Mouse (Mus musculus) urinary bladder, adult 2 months (tissue): Measurements from ENCODE around the gene Dmac1. TPM values are rescaled to one million over a fixed set of nuclear protein-coding genes. Genes with fewer than 3 reads are reported as not detected.
"Not testable (repeated sequence)": the region's sequence is repeated elsewhere in the genome, so short reads cannot be mapped to it uniquely, and the experiment has no call there.

Experiments
- DNase-seq: peaks from one replicate; pipeline ENCODE4 v3.0.0; 2022; ENCODE audit warnings: low spot score
- polyA plus RNA-seq: library from polyadenylated mRNA; depleted of rRNA; stranded (reverse); fragments of >200 nt; gene quantifications from 2 replicates; pipeline ENCODE4 v1.2.3, GENCODE M21; 2012; rRNA removed

Dmac1 gene
- 42.0 and 52.1 TPM in 2 replicates for polyA plus RNA-seq

GRCm38 (mm10) chr4:75278197-75279175, at the start of gene Dmac1:
Dmac1 (minus strand) TSS chr4:75278305.
- DNase-seq, result peak; percentile 82

- DNase-seq, result no peak
Measured at GRCm38 (mm10) chr4:75315431-75315830, 37.3 kb upstream of the Dmac1 start.

- DNase-seq, result no peak
Measured at GRCm38 (mm10) chr4:75315007-75315406, 36.9 kb upstream of the Dmac1 start.

- no peak for DNase-seq
Measured at GRCm38 (mm10) chr4:75311918-75312317, 33.8 kb upstream of the Dmac1 start.

GRCm38 (mm10) chr4:75311305-75311704, 33.2 kb upstream of the Dmac1 start:
- no peak for DNase-seq

- no peak for DNase-seq
Measured at GRCm38 (mm10) chr4:75300205-75300972, 22.3 kb upstream of the Dmac1 start.

DNA sequence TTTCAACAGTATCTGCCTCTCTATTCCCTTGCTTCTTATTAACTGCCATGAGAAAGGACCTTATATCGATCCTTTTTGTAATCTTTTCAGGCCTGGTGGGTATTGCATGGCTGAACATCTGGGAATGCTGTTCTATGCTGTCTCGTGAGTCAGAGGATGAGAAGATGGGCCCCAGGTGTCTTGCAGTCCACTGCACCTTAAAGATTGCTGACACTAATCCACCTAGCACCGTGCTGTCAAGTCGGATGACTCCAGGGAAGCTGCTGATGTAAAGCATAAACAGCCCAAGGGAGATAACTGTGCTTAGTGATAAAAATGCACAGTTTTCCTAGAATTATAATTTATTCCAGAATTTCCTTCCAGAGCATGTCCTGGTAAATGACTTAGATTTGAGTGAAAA, 14.2 kb upstream of the Dmac1 start:
- DNase-seq, result no peak

GRCm38 (mm10) chr4:75291142-75291541, 13.0 kb upstream of the Dmac1 start:
- no peak for DNase-seq

GRCm38 (mm10) chr4:75277467-75278196, 473 bp downstream of the Dmac1 start:
- no peak for DNase-seq

GRCm38 (mm10) chr4:75275737-75276136, 2.4 kb downstream of the Dmac1 start:
- DNase-seq, result no peak

DNA sequence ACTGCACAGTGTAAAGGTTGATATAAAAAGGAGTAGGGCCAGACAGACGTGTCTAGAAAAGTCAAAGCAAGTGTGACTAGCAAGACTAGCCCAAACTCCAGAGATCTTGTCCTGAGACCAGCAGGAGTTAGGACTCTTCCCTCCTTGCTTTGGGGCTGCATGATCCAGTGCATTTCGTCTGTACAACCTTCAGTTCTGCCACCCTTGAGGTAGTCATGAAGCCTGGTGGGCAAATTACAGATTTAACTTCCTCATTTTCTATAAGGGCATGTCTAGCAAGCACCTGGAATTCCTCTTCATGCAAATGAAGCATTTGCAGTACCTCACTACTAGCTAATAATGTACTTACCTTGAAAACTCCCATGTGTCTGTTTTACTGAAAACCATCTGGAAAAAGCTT, 10.2 kb downstream of the Dmac1 start:
- DNase-seq, result no peak

- no peak for DNase-seq
Measured at GRCm38 (mm10) chr4:75266773-75267550, 11.1 kb downstream of the Dmac1 start.

DNA sequence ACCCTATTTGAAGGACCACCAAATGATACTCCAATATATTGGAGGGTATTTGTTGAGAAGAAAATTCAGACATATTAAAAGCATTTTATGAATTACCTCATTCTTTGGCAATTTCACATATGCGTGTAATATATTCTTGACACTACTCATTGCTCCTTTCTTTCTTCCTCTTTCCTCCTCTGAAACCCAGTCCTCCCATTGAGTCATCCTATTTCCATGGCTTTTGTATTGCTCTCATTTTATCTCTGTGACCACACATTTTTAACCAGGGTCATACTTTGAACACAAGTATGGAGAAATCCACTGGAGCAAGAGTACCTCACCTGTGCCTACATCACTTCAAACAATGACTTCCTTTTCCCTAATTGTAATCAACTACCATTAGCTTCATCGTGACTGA, 13.9 kb downstream of the Dmac1 start:
- DNase-seq, result no peak

- DNase-seq, result no peak
Measured at GRCm38 (mm10) chr4:75263556-75264129, 14.5 kb downstream of the Dmac1 start.

DNA sequence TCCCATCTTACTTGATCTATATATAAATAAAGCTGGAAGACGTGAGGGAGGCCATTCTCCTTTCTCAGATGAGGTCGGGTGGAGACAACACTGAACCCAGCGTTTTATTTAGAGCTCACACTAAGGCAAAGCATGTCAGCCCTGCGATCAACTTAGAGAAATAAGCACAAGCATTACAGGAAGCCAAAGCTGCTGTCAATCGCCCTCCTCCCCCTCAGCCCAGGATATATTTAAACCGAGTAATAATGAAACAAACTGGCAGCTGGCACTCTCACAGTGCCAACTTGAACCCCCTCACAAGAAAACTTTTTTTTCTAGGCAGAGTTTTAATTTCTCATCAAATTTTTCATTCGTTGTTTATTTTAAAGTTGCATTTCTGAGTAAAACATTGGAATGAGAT, 15.7 kb downstream of the Dmac1 start:
- no peak for DNase-seq

DNA sequence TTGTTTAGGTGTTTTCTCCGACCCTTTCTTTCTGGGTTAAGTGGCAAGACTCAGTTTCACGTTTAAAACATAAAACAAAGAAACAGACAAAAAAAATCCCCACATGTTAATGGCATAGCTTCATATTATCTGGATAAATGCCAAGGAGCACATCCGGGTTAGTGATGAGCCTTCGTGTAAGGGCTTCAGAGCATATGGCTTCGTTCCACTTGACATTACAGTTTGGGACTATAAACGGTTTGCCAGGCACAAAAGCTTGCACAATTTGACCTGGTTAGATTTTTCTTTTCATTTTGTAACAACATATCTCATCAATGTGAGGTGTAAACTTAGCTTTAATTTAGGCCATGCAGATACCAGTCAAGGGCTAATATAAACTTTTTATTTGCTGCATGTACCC, 17.9 kb downstream of the Dmac1 start:
- no peak for DNase-seq

DNA sequence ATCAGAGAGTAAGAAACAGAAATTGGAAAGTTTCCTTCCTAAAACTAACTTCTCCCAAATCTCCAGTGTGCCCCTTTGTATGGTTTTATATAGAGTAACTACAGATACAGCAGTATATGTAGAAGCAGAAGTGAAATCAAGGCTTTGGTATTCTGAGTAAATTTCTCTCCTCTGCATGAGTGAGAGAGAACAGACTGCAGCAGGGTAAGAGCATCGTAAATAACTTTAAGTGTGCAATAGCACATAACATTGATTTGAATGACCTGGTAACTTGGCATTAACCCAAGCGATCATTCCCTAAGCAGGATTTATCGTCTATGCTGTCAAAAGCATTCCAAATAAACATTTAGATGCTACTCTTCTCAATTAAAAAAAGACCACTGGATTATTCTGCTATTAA, 18.7 kb downstream of the Dmac1 start:
- DNase-seq, result no peak

DNA sequence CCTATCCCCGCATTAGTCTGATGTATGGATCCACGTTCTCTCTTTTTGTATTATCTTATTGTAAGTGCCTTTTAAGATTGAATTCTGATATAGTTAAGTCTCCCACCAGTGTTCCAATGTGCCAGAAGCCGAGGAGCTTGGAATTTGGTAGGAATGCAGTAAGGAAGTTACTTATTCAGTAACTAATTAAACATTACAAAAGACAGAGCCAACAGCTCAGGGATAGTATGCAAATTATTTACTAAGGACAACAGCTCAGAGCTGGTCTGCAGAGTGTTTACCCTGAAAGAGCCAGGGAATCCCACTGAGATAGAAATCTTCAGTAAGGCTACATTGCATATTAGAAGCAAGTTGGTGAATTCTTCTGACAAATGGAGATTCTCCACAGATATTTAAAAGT, 43.5 kb downstream of the Dmac1 start:
- DNase-seq, result not testable (repeated sequence)
